Mouse (Mus musculus) liver, embryonic 11.5 days (tissue): ENCODE measurements around the gene Ndufb7. TPM values are rescaled to one million over a fixed set of nuclear protein-coding genes. Genes with fewer than 3 reads are reported as not detected.

ENCODE experiments used
- ATAC-seq: fragments of 200-750 bp; cut with Nextera tagmentation; replicated peaks from 2 replicates; pipeline ENCODE4 v1.8.0; 2017; ENCODE audit warnings: moderate number of reproducible peaks, mild to moderate bottlenecking, moderate TSS enrichment, moderate library complexity; ENCODE audit not compliant: low FRiP score
- DNase-seq: peaks from one replicate; pipeline ENCODE4 v3.0.0-alpha.2; 2017; ENCODE audit warnings: low spot score
- H3K27ac ChIP-seq: fragments of 300-500 bp; sonication (generic); 2 replicates; pipeline ENCODE4 v1.5.1; 2014; ENCODE audit warnings: mild to moderate bottlenecking, low read depth, low read length, control low read depth
- H3K27me3 ChIP-seq: fragments of 300-500 bp; sonication (generic); replicated peaks from 2 replicates; pipeline ENCODE4 v1.6.1; 2014; ENCODE audit warnings: low read length, mixed read lengths; ENCODE audit not compliant: control insufficient read depth, insufficient read depth
- H3K36me3 ChIP-seq: fragments of 300-500 bp; sonication (generic); 2 replicates; pipeline ENCODE4 v1.6.1; 2014; ENCODE audit warnings: mild to moderate bottlenecking, low read length, moderate library complexity, mixed read lengths; ENCODE audit not compliant: control insufficient read depth, insufficient read depth
- H3K4me1 ChIP-seq: fragments of 300-500 bp; sonication (generic); replicated peaks from 2 replicates; pipeline ENCODE4 v1.6.1; 2014; ENCODE audit warnings: low read length, mixed read lengths; ENCODE audit not compliant: control insufficient read depth, insufficient read depth
- H3K4me2 ChIP-seq: fragments of 300-500 bp; sonication (generic); 2 replicates; pipeline ENCODE4 v1.6.1; 2014; ENCODE audit warnings: mild to moderate bottlenecking, control low read depth, moderate library complexity
- H3K4me3 ChIP-seq: fragments of 300-500 bp; sonication (generic); 2 replicates; pipeline ENCODE4 v1.5.1; 2014; ENCODE audit warnings: low read depth, low read length, control low read depth
- H3K9ac ChIP-seq: fragments of 300-500 bp; sonication (generic); 2 replicates; pipeline ENCODE4 v1.6.1; 2014; ENCODE audit warnings: low read depth, low read length, control low read depth
- H3K9me3 ChIP-seq: fragments of 300-500 bp; sonication (generic); 2 replicates; pipeline ENCODE4 v1.6.1; 2016; ENCODE audit warnings: low read length, inconsistent platforms, mixed read lengths; ENCODE audit not compliant: control insufficient read depth
- WGBS: fragments of 180-500 bp; shearing (Covaris S2); extraction: QIAGEN DNeasy Blood & Tissue Kit; methylation state at CpG from one replicate; pipeline ENCODE4 v1.1.7; 2014; 5-methylcytosine and 5-hydroxymethylcytosine counted together
- polyA plus RNA-seq: library from polyadenylated mRNA; unstranded; fragments of >200 nt; fragmentation: Nextera tagmentation; extraction: Ambion mirVana; gene quantifications from 2 replicates; pipeline ENCODE4 v1.2.1, GENCODE M21; 2014

Gene Ndufb7
- polyA plus RNA-seq, 1 experiment from 2014 or later, result 354 TPM

DNA sequence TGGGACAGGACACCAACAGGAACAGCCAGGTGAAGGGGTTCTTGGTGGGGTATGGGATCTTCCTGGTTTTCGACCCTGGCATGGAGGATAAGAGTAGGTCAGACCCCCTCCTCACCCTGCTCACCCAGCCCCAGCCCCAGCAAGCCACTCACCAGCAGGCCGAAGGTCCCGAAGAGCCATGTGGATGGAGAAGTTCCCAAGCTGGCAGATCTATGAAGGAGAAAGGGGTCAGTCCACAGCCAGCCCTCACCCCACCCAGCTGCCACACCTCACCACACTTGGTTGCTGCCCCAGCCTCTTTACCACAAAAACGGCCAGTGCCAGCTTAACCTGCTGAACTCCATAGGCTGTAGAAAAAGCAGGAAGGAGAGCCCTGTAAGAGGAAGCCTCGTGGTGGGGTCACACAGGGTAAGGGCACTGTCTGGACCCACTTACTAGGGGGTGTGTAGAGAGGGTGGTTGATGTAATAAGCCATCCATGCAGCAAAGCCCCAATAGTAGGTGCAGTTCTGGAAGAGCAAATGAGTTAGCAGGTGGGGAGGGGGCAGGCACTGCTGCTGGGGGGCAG is 5.9 kb downstream of the Ndufb7 start:
- no peaks in the 10 kb centered on the region for H3K27me3 ChIP-seq
- H3K4me2 ChIP-seq, result no peak overlapping the region
- H3K27ac ChIP-seq, result no peak overlapping the region
- peaks cover 28% of the 10 kb centered on the region for H3K4me1 ChIP-seq
- H3K9ac ChIP-seq, result no peak overlapping the region
- peak; percentile 19 for DNase-seq
- ATAC-seq, result no peak
- H3K9me3 ChIP-seq, result no peaks in the 10 kb centered on the region
- H3K4me3 ChIP-seq, result no peak overlapping the region
- H3K36me3 ChIP-seq, result peaks cover 19% of the 10 kb centered on the region
- WGBS, result 83% methylated on average over 5 of the region's 5 CpGs

GRCm38 (mm10) chr8:83573140-83573875 is 6.8 kb downstream of the Ndufb7 start:
- no peaks in the 10 kb centered on the region for H3K27me3 ChIP-seq
- peaks cover 25% of the 10 kb centered on the region for H3K4me1 ChIP-seq
- H3K4me2 ChIP-seq, result no peak overlapping the region
- peak; percentile 35 for DNase-seq
- WGBS, result 70% methylated on average over 18 of the region's 18 CpGs
- H3K27ac ChIP-seq, result 0 out of 2 replicates have a peak overlapping the region, but pooled peaks have one; percentile 8
- no peak overlapping the region for H3K4me3 ChIP-seq
- H3K36me3 ChIP-seq, result peaks cover 19% of the 10 kb centered on the region
- 0 out of 2 replicates have a peak, but pooled peaks have one; percentile 10 for ATAC-seq
- H3K9me3 ChIP-seq, result no peaks in the 10 kb centered on the region
- no peak overlapping the region for H3K9ac ChIP-seq

DNA sequence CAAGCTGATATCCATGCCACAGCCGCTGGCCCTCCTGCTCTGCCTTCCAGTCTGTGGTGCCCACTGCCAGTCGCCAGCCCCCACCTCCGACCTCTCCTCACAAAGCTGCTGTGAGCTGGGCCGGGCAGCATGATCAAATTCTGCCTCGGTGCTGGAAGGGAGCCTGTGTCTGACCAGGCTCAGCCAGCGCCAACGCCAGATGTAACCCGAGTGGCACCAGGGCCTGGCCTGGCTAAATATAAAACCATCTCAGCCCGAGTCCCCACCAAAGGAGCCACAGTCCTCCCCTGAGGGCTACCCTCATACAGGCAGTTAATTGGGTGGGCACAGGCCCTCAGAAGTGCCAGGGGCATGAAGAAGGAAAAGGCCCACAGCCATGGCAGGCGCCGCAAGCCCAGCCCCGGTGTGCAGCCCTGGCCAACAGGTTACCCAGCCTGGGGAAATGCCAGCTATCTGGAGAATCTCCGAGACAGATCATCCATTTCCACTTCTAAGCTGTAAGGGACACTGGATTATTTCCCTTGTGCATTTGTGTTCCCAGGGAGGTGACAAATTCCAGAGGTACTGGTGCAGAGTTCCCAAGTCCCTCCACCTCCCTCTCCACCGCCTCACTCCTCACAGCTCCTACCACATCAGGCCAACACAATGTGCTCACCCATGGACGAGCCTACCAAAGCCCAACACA is 8.3 kb downstream of the Ndufb7 start:
- ATAC-seq, result no peak
- WGBS, result 86% methylated on average over 15 of the region's 15 CpGs

DNA sequence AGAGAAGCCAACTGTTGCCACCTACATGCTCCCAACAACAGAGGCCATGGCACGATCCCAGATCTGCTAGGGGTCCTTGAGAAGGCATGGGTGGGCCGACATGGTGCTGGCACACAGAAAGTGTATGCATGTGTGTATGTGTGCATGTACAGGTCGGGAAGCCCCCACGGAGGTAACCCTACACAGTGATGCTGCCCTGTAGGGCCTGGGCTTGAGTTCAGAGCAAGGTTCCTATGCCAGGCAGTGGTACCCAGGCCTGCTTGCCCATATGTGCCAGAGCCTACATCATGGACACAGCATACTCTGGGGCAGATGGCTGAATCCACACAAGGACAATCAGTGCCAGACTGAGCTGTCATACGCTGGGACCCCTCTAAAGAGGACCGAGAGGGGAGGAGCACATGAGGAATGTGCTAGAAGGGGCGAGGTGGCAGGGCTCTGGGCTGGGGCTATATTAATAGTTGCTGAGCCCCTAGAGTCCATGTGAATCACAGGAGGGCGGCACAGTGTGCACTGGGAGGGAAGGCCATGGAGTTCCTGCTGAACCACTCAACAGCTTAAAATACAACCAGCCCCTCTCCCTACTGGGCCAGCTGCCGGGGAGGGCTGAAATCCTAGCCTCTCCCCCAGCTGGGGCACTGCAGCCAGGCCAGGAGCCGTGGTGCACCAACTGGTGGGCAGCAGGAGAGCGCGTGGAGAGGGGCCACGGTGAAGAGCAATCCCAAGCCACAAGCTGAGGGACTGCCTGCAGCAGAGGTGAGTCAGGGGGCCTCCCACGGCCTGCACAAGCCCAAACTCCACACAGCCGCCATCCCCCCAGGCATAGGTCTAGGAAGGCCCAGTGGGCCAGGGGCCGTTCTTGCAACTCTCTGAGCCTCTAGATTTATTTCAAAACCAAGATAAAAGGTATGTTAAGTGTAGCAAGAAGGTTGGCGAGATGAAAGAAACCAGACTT is 9.4 kb downstream of the Ndufb7 start:
- ATAC-seq (no peak), DNase-seq (peak; percentile 30)
- Histone ChIP-seq H3K27ac (no peak overlapping the region), H3K36me3 (peaks cover 14% of the 10 kb centered on the region; the same call in 1 of the 2 replicates), H3K9me3 (no peaks in the 10 kb centered on the region), H3K4me3 (no peak overlapping the region), H3K4me1 (peaks cover 30% of the 10 kb centered on the region), H3K9ac (no peak overlapping the region), H3K4me2 (no peak overlapping the region), H3K27me3 (no peaks in the 10 kb centered on the region)
- WGBS, result 77% methylated on average over 17 of the region's 17 CpGs

More for the DNA sequence above, 8.3 kb downstream of the Ndufb7 start:
- H3K4me3 ChIP-seq, result no peak overlapping the region
- H3K9ac ChIP-seq, result no peak overlapping the region
- peaks cover 19% of the 10 kb centered on the region for H3K36me3 ChIP-seq
- no peaks in the 10 kb centered on the region for H3K27me3 ChIP-seq
- H3K4me2 ChIP-seq, result no peak overlapping the region
- DNase-seq, result no peak
- H3K9me3 ChIP-seq, result no peaks in the 10 kb centered on the region
- no peak overlapping the region for H3K27ac ChIP-seq
- peaks cover 30% of the 10 kb centered on the region for H3K4me1 ChIP-seq

DNA sequence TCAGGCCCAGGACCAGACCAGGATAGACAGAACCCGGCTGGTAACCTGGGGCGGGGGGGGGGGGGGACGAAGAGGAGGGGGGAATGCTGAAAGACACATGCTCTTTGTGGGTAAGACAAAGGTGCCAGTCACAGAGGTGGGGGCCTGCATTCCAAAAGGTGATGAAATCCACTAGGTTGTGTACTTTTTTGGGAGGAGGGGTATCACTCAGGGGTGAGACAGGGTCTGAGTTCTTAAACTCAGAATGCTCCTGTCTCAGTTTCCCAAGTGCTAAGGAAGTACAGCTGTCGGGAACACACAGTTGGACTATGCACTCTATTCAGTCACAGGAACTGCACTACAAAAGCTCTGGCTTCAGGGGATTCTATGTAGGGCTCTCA is 10.0 kb downstream of the Ndufb7 start:
- peaks cover 10% of the 10 kb centered on the region; the same call in 1 of the 2 replicates for H3K36me3 ChIP-seq
- H3K27me3 ChIP-seq, result no peaks in the 10 kb centered on the region
- no peak overlapping the region for H3K4me2 ChIP-seq
- no peak for ATAC-seq
- no peak overlapping the region for H3K4me3 ChIP-seq
- no peaks in the 10 kb centered on the region for H3K9me3 ChIP-seq
- H3K27ac ChIP-seq, result no peak overlapping the region; the same call in 1 of the 2 replicates
- H3K4me1 ChIP-seq, result peaks cover 30% of the 10 kb centered on the region
- no peak overlapping the region for H3K9ac ChIP-seq
- peak; percentile 26 for DNase-seq
- WGBS, result 60% methylated on average over 2 of the region's 4 CpGs

GRCm38 (mm10) chr8:83576921-83577320 is 10.4 kb downstream of the Ndufb7 start:
- Histone ChIP-seq H3K36me3 (peaks cover 6% of the 10 kb centered on the region; the same call in 1 of the 2 replicates), H3K27me3 (no peaks in the 10 kb centered on the region), H3K4me1 (peaks cover 30% of the 10 kb centered on the region), H3K4me2 (no peak overlapping the region), H3K27ac (no peak overlapping the region), H3K9me3 (no peaks in the 10 kb centered on the region), H3K4me3 (no peak overlapping the region), H3K9ac (no peak overlapping the region)
- ATAC-seq (no peak), DNase-seq (peak; percentile 26)
- 73% methylated on average over 4 of the region's 4 CpGs for WGBS

GRCm38 (mm10) chr8:83577384-83577791 is 10.9 kb downstream of the Ndufb7 start:
- ATAC-seq (no peak), DNase-seq (peak; percentile 30)
- no peak overlapping the region for H3K4me3 ChIP-seq
- H3K27ac ChIP-seq, result no peak overlapping the region
- H3K36me3 ChIP-seq, result peaks cover 6% of the 10 kb centered on the region; the same call in 1 of the 2 replicates
- no peak overlapping the region for H3K4me2 ChIP-seq
- H3K4me1 ChIP-seq, result peaks cover 30% of the 10 kb centered on the region
- H3K9ac ChIP-seq, result 0 out of 2 replicates have a peak overlapping the region, but pooled peaks have one; percentile 28
- H3K27me3 ChIP-seq, result no peaks in the 10 kb centered on the region
- H3K9me3 ChIP-seq, result no peaks in the 10 kb centered on the region
- 71% methylated on average over 9 of the region's 9 CpGs for WGBS
